Mouse (Mus musculus): ENCODE data around the gene Mmp11. TPM values are rescaled to one million over a fixed set of nuclear protein-coding genes. Genes with fewer than 3 reads are reported as not detected.

Gene Mmp11
- total RNA-seq, 2 experiments from 2014 or later, result 5.9 to 7.7 TPM

Other genes with a start within 250 kb of the Mmp11 start
- 10 to 100 TPM; 23.4 to 26.2 TPM for gene Cabin1, start 172.2 kb downstream of the Mmp11 start, total RNA-seq (2021)
- 100 to 1,000 TPM in 1 of 2 experiments, 10 to 100 TPM in 1; 96.7 to 104 TPM for gene Ddt, start 163.1 kb downstream of the Mmp11 start, total RNA-seq (2021)
- gene Gm20441, start 155.5 kb downstream of the Mmp11 start, total RNA-seq (2021), result not detected
- gene Gstt3, start 155.1 kb downstream of the Mmp11 start, total RNA-seq (2021), result 1 to 10 TPM; 4.1 to 4.8 TPM
- 10 to 100 TPM; 14.5 to 20.3 TPM for gene Gstt1, start 137.9 kb downstream of the Mmp11 start, total RNA-seq (2021)
- not detected for gene Gstt4, start 114.0 kb downstream of the Mmp11 start, total RNA-seq (2021)
- 10 to 100 TPM; 13.2 to 13.5 TPM for gene Gstt2, start 99.1 kb downstream of the Mmp11 start, total RNA-seq (2021)
- gene Mif, start 76.3 kb downstream of the Mmp11 start, total RNA-seq (2021), result 100 to 1,000 TPM; 196 to 202 TPM
- gene Derl3, start 43.1 kb downstream of the Mmp11 start, total RNA-seq (2021), result under 1 TPM; 0.61 to 0.68 TPM
- gene Smarcb1, start 14.9 kb downstream of the Mmp11 start, total RNA-seq (2021), result 10 to 100 TPM; 20.0 to 20.6 TPM
- gene Chchd10, start 3.4 kb downstream of the Mmp11 start, total RNA-seq (2021), result 1,000 to 10,000 TPM; 1,903 to 1,946 TPM
- not detected for gene Gm867, start 4.2 kb upstream of the Mmp11 start, total RNA-seq (2021)
- gene Vpreb3, start 6.6 kb upstream of the Mmp11 start, total RNA-seq (2021), result not detected
- not detected for gene Gm5134, start 18.0 kb upstream of the Mmp11 start, total RNA-seq (2021)
- 1 to 10 TPM; 6.9 to 8.0 TPM for gene Zfp280b, start 96.2 kb upstream of the Mmp11 start, total RNA-seq (2021)
- not detected for gene Slc5a4b, start 174.5 kb upstream of the Mmp11 start, total RNA-seq (2021)
- not detected for gene Slc5a4a, start 211.0 kb upstream of the Mmp11 start, total RNA-seq (2021)

Measured in heart, postnatal 36 days (tissue).